Mouse (Mus musculus): ENCODE data around the gene Slc4a10.

GRCm38 (mm10) chr2:62047504-62048005, 1.3 kb downstream of the Slc4a10 start:
- TF ChIP-seq CTCF (IDR thresholded peaks at IDR 0.05; ENCODE audit: control insufficient read depth, insufficient read depth, insufficient replicate concordance, low read depth, low read length) (no peak), POLR2A (IDR thresholded peaks at IDR 0.05; ENCODE audit: control insufficient read depth, low read depth, low read length) (no peak)
